Mouse (Mus musculus): ENCODE results near the gene Slc9a3r1. TPM values are rescaled to one million over a fixed set of nuclear protein-coding genes. Genes with fewer than 3 reads are reported as not detected.

Gene Slc9a3r1
- total RNA-seq, 2 experiments from 2014 or later = 79.3 to 82.2 TPM

GRCm38 (mm10) chr11:115223451-115223850 is 60.3 kb downstream of the Slc9a3r1 start:
- DNase-seq (ENCODE audit: low spot score in 2 of 2) = no peak

GRCm38 (mm10) chr11:115223877-115224276 is 60.7 kb downstream of the Slc9a3r1 start:
- no peak for DNase-seq (ENCODE audit: low spot score in 2 of 2)

- DNase-seq (ENCODE audit: low spot score in 2 of 2) = peak in 1 of 2 experiments; percentile 68
These were observed 61.7 kb downstream of the Slc9a3r1 start for GRCm38 (mm10) chr11:115224889-115225288.

- DNase-seq (ENCODE audit: low spot score in 2 of 2) = peak in 1 of 2 experiments; percentile 53
These were observed 62.2 kb downstream of the Slc9a3r1 start for GRCm38 (mm10) chr11:115225301-115225700.

GRCm38 (mm10) chr11:115226811-115227491 is 63.8 kb downstream of the Slc9a3r1 start:
- peak in 1 of 2 experiments; percentile 55 for DNase-seq (ENCODE audit: low spot score in 2 of 2)

DNA sequence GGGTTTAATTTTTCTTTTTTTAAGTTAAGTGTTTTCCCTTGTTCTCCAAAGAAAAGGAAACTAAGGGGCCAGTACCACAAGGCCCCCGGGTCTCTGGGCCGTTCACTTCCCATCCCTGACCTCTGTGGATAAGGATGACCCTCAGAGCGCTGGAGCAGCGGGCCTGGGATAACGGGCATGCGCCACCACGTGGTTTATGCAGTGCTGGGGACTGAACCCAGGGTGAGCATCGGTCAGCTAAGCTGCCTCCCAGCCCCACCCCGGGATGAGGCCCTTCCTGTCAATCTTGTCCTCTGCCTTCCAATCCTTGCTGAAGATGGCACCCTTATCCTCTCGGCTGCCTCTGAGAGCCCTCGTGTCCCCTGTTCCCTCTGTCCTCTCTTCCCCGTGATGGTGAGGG is 64.5 kb downstream of the Slc9a3r1 start:
- no peak for DNase-seq (ENCODE audit: low spot score in 2 of 2)

GRCm38 (mm10) chr11:115228430-115228829 is 65.3 kb downstream of the Slc9a3r1 start:
- no peak for DNase-seq (ENCODE audit: low spot score in 2 of 2)

DNA sequence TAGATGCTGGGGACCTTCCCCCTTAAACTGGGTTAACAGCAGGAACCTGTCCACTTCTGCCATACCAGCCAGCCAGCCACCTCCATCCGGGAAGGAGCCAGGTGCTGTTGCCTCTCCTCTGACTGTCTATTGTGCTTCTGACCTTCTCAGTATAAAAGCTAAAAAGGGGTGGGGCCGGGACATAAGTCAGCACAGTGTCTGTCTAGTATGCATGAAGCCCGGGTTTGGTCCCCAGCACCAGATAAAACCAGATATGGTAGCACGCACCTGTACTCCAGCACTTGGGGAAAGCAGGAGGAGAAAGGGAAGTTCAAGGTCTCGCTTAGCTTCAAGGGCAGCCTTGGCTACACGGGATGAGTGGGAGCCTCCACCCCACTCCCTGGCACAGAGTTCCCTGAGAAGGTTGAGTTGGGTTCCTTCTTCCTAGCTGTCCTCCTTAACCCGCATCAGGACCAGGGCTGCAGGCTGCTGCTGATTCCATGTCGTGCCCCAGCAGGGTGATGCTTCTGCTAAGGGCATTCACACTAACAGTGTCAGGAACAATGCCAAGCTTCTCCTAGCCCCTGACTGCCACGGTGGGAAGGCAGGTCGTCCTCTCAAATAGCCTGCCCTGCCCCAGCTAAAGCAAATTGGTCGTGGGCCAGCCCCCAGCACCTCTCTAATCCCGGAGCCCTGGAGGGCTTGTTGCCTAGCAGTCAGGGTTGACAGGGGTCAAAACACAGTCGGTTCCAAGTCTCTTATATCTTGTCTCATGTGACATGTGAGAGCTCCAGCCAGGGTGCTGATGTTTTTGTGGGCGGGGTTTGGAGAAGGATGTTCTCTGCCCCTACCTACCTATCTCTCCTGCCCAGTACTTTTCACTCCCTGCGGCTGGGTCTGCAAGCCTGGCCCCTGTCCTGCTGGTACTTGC is 66.1 kb downstream of the Slc9a3r1 start:
- no peak for DNase-seq (ENCODE audit: low spot score in 2 of 2)

Other genes starting within 250 kb of the Slc9a3r1 start
- gene Cd300lb, start 229.0 kb upstream of the Slc9a3r1 start, total RNA-seq (2021) = under 1 TPM in 1 of 2 experiments, not detected in 1; 0.12 TPM
- gene Cd300c, start 194.2 kb upstream of the Slc9a3r1 start, total RNA-seq (2021) = not detected
- under 1 TPM in 1 of 2 experiments, not detected in 1; 0.12 TPM for gene Cd300ld, start 173.4 kb upstream of the Slc9a3r1 start, total RNA-seq (2021)
- 1 to 10 TPM; 4.4 to 5.2 TPM for gene Cd300c2, start 161.5 kb upstream of the Slc9a3r1 start, total RNA-seq (2021)
- gene Cd300ld2, start 147.1 kb upstream of the Slc9a3r1 start, total RNA-seq (2021) = not detected
- not detected for gene Cd300ld4, start 136.3 kb upstream of the Slc9a3r1 start, total RNA-seq (2021)
- gene Cd300ld5, start 125.6 kb upstream of the Slc9a3r1 start, total RNA-seq (2021) = 1 to 10 TPM; 2.3 to 2.8 TPM
- not detected for gene Cd300ld3, start 114.9 kb upstream of the Slc9a3r1 start, total RNA-seq (2021)
- gene Cd300e, start 101.2 kb upstream of the Slc9a3r1 start, total RNA-seq (2021) = not detected
- 1 to 10 TPM; 1.6 to 5.1 TPM for gene Rab37, start 71.9 kb upstream of the Slc9a3r1 start, total RNA-seq (2021)
- under 1 TPM; 0.35 to 0.76 TPM for gene Cd300lf, start 29.3 kb upstream of the Slc9a3r1 start, total RNA-seq (2021)
- 10 to 100 TPM; 15.0 to 21.2 TPM for gene Tmem104, start 24.1 kb downstream of the Slc9a3r1 start, total RNA-seq (2021)
- 10 to 100 TPM; 19.3 to 19.9 TPM for gene Nat9, start 24.5 kb downstream of the Slc9a3r1 start, total RNA-seq (2021)
- gene Grin2c, start 103.9 kb downstream of the Slc9a3r1 start, total RNA-seq (2021) = 10 to 100 TPM; 41.7 to 47.0 TPM
- 10 to 100 TPM; 19.4 to 21.3 TPM for gene Fdxr, start 113.7 kb downstream of the Slc9a3r1 start, total RNA-seq (2021)
- gene Fads6, start 134.3 kb downstream of the Slc9a3r1 start, total RNA-seq (2021) = 10 to 100 TPM in 1 of 2 experiments, 1 to 10 TPM in 1; 10.0 to 10.2 TPM
- not detected for gene Otop2, start 143.8 kb downstream of the Slc9a3r1 start, total RNA-seq (2021)
- gene Ush1g, start 158.7 kb downstream of the Slc9a3r1 start, total RNA-seq (2021) = under 1 TPM; 0.16 to 0.45 TPM
- gene Otop3, start 171.4 kb downstream of the Slc9a3r1 start, total RNA-seq (2021) = under 1 TPM; 0.14 to 0.17 TPM
- gene Hid1, start 204.4 kb downstream of the Slc9a3r1 start, total RNA-seq (2021) = 10 to 100 TPM; 90.0 to 94.3 TPM
- gene Cdr2l, start 218.6 kb downstream of the Slc9a3r1 start, total RNA-seq (2021) = 10 to 100 TPM; 18.6 to 21.3 TPM
- gene Mrpl58, start 240.4 kb downstream of the Slc9a3r1 start, total RNA-seq (2021) = 10 to 100 TPM; 95.7 to 96.6 TPM